Mouse (Mus musculus) gastrocnemius, adult 8-10 months (tissue): ENCODE measurements around the gene Stk38l. TPM values are rescaled to one million over a fixed set of nuclear protein-coding genes. Genes with fewer than 3 reads are reported as not detected.
A peak's percentile ranks its signal among the peaks of the same experiment; 100 is the strongest.
"Not testable (repeated sequence)": the region's sequence is repeated elsewhere in the genome, so short reads cannot be mapped to it uniquely, and the experiment has no call there.

Source experiments
- DNase-seq, 2 experiments: peaks; one replicate each; pipeline ENCODE4 v3.0.0; 2022; ENCODE audit warnings: low spot score in 2 of 2
- total RNA-seq, 4 experiments: library from RNA; stranded (reverse); gene quantifications; 2 replicates each; pipeline ENCODE4 v1.2.4; 2022

Gene Stk38l
- total RNA-seq, 4 experiments from 2014 or later = 8.0 to 11.2 (median 10.3) TPM

- DNase-seq = no peak
These were observed 45.4 kb downstream of the Stk38l start for GRCm38 (mm10) chr6:146770005-146770745.

GRCm38 (mm10) chr6:146770808-146771207, 46.0 kb downstream of the Stk38l start:
- DNase-seq = no peak

GRCm38 (mm10) chr6:146775864-146776263, 51.1 kb downstream of the Stk38l start:
- DNase-seq = not testable (repeated sequence)

GRCm38 (mm10) chr6:146776610-146777389, 52.0 kb downstream of the Stk38l start:
- DNase-seq = no peak

GRCm38 (mm10) chr6:146778055-146778454, 53.3 kb downstream of the Stk38l start:
- DNase-seq = no peak

- DNase-seq = no peak
These were observed 56.8 kb downstream of the Stk38l start for GRCm38 (mm10) chr6:146781566-146781965.

GRCm38 (mm10) chr6:146793527-146793926, 68.7 kb downstream of the Stk38l start:
- no peak for DNase-seq

GRCm38 (mm10) chr6:146795166-146795923, 70.5 kb downstream of the Stk38l start:
- no peak for DNase-seq

GRCm38 (mm10) chr6:146795924-146796545, 71.2 kb downstream of the Stk38l start, which contains the start of gene Arntl2:
TSS of gene Arntl2 (plus strand) at chr6:146796055.
- DNase-seq = peak; percentile 40 to 65

GRCm38 (mm10) chr6:146797446-146797845, 72.7 kb downstream of the Stk38l start:
- DNase-seq = no peak

- DNase-seq = no peak
These were observed 85.2 kb downstream of the Stk38l start for GRCm38 (mm10) chr6:146809991-146810390.

GRCm38 (mm10) chr6:146813007-146813406, 88.2 kb downstream of the Stk38l start:
- no peak for DNase-seq

- DNase-seq = no peak
These were observed 95.6 kb downstream of the Stk38l start for GRCm38 (mm10) chr6:146820177-146820965.

GRCm38 (mm10) chr6:146821958-146822357, 97.2 kb downstream of the Stk38l start:
- DNase-seq = no peak

GRCm38 (mm10) chr6:146824727-146825486, 100.1 kb downstream of the Stk38l start:
- peak; percentile 12 to 25 for DNase-seq

- no peak for DNase-seq
These were observed 100.6 kb downstream of the Stk38l start for GRCm38 (mm10) chr6:146825487-146825773.
